Mouse (Mus musculus) mature B cell (primary cell): ENCODE results near the gene Chd6.

Experiments used
- in situ Hi-C: fragments of 300-500 bp; cut with MboI; formaldehyde crosslinking; loops from 2 replicates; pipeline ENCODE4 v1.14.3; 2019

Gene Chd6

GRCm38 (mm10) chr2:161075553-161075952 lies 33.3 kb downstream of the Chd6 start:
- in situ Hi-C loops = no loop called here

GRCm38 (mm10) chr2:161066097-161066759 lies 42.6 kb downstream of the Chd6 start:
- in situ Hi-C loops = no loop called here

DNA sequence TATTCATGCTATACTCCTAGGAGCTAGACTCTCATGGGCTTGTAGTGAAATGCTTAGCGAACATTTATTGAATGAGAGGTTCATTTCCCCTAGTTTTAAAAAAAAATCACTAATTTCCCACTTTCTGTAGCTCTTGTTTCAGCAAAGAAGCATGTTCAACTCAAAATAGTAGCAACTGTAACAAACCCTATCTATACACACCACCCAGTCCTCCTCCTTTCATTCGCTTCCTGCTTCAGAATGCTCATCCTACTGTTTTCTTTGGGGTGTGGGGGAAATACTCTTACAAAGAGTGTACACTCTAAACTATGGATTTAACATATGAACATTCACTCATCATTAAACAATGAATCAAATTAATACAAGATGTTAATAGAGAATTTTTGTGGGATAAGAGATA lies 43.3 kb downstream of the Chd6 start:
- in situ Hi-C loops = no loop called here

- in situ Hi-C loops = no loop called here
These were observed 44.0 kb downstream of the Chd6 start for GRCm38 (mm10) chr2:161064836-161065235.

- in situ Hi-C loops = no loop called here
These were observed 50.0 kb downstream of the Chd6 start for GRCm38 (mm10) chr2:161058841-161059240.

- in situ Hi-C loops = no loop called here
These were observed 55.1 kb downstream of the Chd6 start for GRCm38 (mm10) chr2:161053765-161054164.

DNA sequence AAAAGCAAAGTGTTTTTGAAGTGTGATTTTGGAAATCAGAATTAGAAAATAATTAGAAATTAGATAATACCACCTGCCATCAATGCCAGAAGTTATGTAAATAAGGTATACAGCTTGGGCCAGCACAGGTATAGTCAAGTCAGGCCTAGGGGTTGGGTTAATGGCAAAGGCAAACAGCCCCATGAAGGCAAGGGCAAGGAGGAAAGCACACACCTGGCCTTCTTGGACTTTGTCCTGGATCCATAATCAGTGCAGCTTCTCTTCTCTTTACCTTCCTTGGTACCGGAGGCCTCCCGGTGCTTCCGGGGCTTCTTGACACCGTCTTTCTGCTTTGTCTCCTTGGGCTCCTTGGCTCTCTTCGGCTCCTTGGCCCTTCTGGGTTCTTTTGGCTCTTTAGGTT lies 56.7 kb downstream of the Chd6 start:
- in situ Hi-C loops = no loop called here

DNA sequence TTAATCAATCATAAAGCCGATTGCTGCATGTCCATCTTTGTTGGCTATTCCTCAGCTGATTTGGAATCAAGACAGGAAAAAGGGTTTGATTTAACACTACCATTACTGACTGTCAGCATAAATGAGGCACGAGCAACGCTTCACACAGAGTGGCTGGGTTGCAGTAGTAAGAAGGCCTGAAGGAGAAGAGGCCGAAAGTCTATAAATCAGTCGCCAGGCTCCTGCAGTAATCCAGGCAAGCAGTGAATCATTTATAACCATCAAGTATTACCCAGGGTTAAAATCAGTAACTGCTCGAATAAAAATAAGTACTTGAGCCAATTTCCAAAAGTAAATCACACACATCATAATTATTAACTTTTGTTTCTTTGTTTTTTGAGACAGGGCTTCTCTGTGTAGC lies 59.4 kb downstream of the Chd6 start:
- in situ Hi-C loops = no loop called here

DNA sequence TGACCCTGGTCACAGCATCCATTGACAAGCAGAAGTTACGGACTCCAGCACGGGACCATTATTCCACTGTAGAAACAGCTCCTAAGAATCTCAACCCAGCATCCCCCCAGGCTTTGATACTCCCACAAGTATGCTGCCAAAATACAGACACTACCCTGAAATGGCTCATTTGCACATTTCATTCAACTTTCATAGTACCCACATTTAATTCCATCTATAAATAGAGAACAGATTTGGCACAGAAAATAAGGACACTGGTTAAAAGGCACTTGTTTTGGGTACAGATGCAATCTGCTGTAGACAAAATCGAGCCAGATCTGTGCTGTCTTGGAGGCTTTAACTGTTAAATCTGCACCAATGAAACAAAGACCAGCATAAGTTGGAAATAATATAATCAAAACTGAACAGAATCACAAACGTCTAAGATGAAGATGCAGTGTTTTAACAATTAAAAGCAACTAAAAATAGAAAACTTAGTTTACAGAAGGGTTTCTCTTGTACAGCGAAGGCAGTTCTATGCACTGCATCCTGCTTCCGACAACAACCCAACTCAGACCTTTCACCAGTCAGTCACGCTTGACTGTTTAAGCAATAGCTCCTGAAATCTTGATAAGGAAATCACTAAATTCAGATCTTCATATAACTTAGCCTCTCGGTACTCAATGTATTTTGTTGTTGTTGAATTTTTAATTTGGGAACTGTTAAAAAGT lies 64.2 kb downstream of the Chd6 start:
- in situ Hi-C loops = no loop called here

DNA sequence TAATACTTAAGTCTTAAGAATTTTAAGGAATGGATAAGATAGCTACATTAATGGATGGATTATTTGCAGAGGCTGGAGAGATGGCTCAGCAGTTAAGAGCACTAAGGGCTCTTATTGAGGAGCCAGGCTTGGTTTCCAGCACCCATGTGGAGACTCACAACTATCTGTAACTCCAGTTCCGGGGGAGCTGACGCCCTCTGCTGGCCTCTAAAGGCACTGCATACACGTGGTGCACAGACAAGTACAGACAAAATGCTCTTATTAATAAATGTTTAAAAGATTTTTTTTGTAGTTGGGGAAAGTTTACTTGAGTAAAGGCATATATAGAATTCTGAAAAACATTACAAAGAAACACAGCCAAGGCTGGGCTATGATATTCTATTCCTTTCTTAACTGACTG lies 66.0 kb downstream of the Chd6 start:
- in situ Hi-C loops = no loop called here

GRCm38 (mm10) chr2:161040743-161041142 lies 68.1 kb downstream of the Chd6 start:
- in situ Hi-C loops = no loop called here

- in situ Hi-C loops = no loop called here
These were observed 71.1 kb downstream of the Chd6 start for GRCm38 (mm10) chr2:161037766-161038165.

DNA sequence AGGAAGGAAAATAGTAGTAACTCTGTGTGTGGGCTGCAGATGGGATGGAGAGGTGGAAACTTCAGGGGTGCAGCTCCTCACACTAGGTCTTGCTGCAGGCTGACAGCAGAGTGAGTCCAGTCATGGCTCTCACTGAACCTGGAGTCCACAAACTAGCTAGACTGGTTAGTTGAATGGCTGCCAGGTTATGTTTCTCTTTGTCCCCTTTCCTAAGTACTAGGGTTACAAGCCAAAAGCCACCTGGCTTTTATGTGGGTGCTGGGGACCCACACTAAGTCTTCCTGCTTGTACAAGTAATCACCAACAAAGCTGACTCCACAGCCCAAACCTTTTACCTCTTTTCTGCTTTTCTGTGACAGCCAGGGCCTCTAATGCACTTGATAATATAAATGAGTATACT lies 75.7 kb downstream of the Chd6 start:
- in situ Hi-C loops = no loop called here

DNA sequence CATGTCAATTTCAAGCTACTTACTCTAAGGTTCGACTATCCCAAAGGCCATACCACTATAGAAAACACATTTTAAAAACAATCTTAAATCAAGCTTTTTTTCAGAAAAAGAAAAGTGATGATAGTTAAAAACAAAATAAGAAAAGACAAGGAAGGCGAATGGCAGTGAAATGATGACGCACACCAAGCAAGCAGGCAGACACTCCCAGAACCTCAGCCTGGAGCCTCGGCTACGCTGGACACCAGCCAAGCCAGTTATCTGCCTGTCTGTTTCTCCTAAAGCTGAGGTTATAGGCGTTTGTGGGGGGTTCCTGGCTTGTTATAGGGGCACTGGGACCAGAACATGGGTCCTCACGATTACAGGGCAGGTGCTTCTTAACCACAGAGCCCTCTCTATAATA lies 76.5 kb downstream of the Chd6 start:
- in situ Hi-C loops = no loop called here

DNA sequence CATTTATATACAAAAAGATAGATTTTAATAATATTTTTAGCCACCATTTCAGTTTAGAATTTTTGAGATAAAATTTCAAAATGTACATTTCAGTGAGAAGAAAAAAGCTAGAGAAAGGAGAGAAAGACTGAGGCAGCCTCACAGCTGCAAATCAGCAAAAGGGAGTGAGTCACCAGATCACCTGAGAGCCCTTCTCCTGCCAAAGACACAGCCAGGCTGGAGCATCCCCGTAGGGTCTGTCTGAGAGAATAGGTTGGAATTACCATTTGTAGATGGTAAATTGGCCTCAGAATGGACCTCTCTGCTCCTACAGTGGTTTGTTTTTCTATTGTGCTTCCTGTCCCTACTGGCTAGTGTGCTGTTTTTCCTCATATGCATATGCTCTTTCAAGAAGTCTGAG lies 84.3 kb downstream of the Chd6 start:
- in situ Hi-C loops = no loop called here

DNA sequence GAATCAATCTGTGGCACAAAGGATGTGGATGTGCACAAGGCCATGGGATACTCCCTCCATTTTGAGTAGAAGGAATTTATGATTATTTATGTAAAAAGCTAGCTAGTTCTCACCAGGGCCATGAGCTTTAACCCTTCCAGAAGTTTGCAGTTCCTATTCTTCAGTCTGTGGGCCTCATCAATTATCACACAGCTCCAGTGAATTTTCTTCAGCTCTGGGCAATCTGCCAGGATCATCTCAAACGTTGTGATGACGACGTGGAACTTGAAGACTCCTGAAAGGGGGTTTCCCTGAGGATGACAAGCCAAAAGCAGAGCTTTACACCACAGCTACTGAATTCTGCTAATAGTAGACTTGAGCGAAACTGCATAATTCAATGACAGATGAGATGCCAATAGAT lies 91.0 kb downstream of the Chd6 start:
- in situ Hi-C loops = no loop called here

GRCm38 (mm10) chr2:161012577-161013251 lies 96.2 kb downstream of the Chd6 start:
- in situ Hi-C loops = no loop called here

DNA sequence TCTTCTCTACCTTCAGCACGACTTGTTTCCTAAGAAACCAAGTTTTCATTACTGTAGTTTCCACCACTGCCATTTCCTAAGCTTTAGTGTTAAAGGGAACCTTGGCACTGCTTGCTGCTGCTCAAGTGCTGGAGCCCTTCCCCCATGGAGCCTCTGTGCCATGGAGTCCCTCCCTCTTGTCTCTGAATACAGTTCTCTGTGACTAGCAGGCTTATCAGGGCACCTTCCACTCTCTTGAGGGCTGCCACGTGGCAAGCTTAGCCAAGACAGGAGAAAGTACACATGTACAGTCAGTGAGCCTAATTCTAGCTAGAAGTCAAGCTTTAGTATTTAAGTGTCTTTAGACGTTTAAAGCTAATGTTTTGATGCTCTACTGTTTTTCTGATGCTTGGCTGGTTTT lies 104.5 kb downstream of the Chd6 start:
- in situ Hi-C loops = no loop called here

DNA sequence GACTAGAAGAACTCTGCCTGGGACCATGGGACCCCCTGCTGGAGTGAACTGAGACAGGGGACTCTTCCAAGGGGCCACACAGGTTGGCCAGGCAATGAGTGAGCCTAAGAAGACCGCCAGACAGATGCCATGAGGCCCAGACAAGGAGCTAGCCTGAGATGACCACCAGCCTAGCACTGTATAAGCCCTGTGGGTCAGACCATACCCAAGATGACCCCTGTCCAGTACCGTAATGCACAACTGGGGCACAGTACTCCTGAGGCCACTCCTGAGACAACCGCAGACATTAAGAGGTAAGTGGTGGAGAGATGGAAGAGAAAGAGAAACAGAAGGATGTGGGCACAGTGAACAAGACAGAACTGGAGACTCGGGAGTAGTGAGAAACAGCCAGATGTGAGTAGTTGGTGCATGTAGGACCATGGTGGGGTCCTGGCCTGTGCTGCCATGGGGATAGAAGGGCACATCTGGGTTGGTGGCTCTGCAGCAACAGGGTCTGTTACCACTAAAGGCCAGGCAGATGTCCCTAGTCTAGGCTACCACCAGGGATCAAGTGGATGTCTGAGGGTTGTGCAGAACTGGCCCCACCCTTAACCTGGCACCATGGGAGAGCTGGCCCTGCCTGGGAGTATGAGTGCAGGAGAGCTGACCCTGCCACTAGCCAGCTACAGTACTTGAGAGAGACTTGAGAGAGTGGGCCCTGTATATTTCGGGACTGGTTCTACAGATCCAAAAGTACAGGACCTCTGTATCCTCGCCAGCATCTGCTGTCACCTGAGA lies 111.7 kb downstream of the Chd6 start:
- in situ Hi-C loops = no loop called here

DNA sequence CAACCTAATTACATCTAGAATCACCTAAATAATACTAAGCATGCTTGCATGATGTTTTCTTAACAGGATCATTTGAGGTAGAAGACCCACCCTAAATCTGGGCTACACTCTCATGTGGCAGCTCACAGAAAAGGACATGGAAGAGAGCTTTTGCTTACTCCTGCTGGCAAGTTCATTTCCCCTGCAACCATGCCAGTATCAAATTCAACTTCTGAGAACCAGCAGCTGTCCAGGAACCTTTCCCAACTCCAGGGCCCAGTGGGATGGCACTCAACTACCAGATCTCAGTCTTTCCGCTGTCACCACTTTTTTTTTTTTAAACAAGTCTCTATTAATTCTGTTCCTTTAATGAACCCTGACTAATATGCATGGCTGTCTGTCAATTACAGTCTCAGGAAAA lies 114.7 kb downstream of the Chd6 start:
- in situ Hi-C loops = no loop called here

GRCm38 (mm10) chr2:160992465-160992864 lies 116.4 kb downstream of the Chd6 start:
- in situ Hi-C loops = no loop called here

GRCm38 (mm10) chr2:160990339-160991070 lies 118.4 kb downstream of the Chd6 start:
- in situ Hi-C loops = no loop called here
